Mouse (Mus musculus) gastrocnemius, postnatal 36 days (tissue): ENCODE data around the gene Grik5. TPM values are rescaled to one million over a fixed set of nuclear protein-coding genes. Genes with fewer than 3 reads are reported as not detected.
"Not testable (repeated sequence)": the region's sequence is repeated elsewhere in the genome, so short reads cannot be mapped to it uniquely, and the experiment has no call there.

Source experiments
- DNase-seq, 2 experiments: peaks; one replicate each; pipeline ENCODE4 v3.0.0; 2022
- intact Hi-C: fragments of 180-260 bp; cut with DNase I; formaldehyde crosslinking; loops from one replicate; pipeline ENCODE4 v1.15.1; 2025
- total RNA-seq, 2 experiments: library from RNA; stranded (reverse); gene quantifications; 2 replicates each; pipeline ENCODE4 v1.2.3; 2021

The Grik5 gene
- total RNA-seq, 2 experiments from 2014 or later: 2.6 to 3.2 TPM

DNA sequence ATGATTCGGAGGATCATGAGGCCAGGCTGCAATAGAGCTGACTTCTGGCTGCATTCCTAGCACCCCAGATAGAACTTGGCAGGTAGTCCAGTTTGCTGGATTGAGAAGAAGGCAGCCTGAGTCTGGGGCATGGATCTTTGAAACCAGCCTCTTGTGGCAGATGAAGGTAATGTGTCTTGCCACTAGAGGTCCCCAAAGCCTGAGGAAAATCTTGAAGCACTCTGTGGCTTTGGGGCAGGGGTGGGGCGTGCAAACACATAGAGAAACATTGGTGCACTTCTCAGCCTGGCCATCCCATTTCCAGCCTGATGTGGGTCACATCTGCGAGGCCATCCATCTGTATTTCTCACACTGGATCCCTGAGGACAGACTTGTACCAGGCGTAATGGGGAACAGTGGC lies 10.4 kb upstream of the Grik5 start:
- DNase-seq: no peak
- intact Hi-C loops: no loop called here

DNA sequence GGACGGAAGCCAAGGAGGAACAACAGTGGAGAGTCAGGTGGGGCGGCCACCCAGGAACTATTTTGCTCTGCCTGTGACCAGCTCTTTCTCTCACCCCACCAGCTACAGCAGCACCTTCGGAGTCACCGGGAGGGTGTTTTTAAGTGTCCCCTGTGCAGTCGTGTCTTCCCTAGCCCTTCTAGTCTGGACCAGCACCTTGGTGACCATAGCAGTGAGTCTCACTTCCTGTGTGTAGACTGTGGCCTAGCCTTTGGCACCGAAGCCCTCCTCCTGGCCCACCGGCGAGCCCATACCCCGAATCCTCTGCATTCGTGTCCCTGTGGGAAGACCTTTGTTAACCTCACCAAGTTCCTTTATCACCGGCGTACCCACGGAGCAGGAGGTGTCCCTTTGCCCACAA lies 8.3 kb upstream of the Grik5 start:
- DNase-seq: no peak
- intact Hi-C loops: no loop called here

DNA sequence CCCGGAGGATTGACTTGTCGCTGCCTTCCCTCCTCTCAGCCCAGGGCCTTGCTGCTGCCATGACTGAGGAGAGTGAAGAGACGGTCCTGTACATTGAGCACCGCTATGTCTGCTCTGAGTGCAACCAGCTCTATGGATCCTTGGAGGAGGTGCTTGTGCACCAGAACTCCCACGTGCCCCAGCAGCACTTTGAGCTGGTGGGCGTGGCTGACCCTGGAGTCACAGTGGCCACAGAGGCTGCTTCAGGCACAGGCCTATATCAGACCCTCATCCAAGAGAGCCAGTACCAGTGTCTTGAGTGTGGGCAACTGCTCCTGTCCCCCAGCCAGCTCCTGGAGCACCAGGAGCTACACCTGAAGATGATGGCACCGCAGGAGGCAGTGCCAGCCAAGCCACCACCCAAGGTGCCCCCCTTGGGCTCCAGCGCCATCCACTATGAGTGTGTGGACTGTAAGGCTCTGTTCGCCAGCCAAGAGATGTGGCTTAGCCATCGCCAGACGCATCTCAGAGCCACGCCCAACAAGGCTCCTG lies 7.4 kb upstream of the Grik5 start:
- intact Hi-C loops: loop anchor here (5.0 to 10.0 kb wide), 3 partner anchors 175 to 253 kb away; partner anchors contain the start of genes Arhgef1 and Megf8

DNA sequence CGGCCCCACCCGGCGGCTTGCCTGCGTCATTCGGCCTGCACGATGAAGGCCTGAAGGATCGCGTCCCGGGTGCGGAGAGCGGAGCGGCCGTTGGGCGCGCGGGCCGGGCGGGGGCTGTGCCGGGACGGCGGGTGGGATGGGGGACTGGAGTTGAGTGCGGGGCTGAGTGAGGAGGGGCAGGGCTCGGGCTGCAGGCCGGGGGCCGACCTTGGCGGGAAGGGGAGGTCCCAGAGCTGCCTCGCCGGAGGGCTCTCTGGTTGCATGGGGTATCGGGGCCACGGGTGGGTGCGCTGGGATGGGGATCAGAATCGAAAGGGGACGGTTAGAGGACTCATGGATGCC lies 5.2 kb upstream of the Grik5 start:
- intact Hi-C loops: loop anchor here (5.0 to 10.0 kb wide), 3 partner anchors 173 to 255 kb away; partner anchors contain the start of genes Arhgef1 and Megf8
- DNase-seq: no peak

More for the DNA sequence above, 7.4 kb upstream of the Grik5 start:
- DNase-seq: no peak

DNA sequence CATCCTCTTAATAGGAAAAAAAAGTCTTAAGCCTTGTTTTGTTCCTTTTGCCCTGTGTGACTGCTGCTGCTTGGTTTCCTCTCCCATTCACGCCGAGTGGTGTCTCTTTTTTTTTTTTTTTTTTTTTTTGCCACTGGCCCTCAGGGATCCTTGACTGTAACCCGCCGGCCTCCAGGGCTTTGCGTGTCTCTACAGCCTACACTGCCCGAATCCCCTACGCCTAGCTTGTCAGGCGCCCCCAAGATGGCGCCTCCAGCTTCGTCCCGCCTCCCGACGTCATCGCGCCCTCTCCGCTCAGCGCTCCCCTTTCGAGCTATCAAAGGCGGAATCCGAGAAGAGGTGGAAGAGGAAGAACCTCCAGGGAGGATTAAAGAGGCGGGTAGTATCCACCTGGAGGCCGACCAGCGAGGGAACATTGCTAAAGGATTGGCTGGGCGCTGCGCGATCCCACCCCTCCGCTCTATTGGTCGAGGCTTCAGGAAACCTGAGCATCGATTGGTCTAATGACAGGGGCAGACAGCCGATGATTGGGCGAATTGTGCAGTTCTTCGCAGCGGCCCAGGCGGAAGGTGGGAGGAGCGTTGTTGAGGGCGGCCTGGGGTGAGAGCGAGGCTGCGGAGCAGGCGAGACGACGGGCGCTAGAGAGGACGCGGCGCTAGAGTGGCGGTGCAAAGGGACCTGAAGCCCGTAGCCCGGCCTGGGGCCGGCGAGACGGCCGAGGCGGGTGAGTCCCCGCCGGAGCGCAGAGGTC lies 4.7 kb upstream of the Grik5 start:
- DNase-seq: peak; percentile 92 to 95
- intact Hi-C loops: loop anchor here (5.0 to 10.0 kb wide), 3 partner anchors 172 to 255 kb away; partner anchors contain the start of genes Arhgef1 and Megf8

DNA sequence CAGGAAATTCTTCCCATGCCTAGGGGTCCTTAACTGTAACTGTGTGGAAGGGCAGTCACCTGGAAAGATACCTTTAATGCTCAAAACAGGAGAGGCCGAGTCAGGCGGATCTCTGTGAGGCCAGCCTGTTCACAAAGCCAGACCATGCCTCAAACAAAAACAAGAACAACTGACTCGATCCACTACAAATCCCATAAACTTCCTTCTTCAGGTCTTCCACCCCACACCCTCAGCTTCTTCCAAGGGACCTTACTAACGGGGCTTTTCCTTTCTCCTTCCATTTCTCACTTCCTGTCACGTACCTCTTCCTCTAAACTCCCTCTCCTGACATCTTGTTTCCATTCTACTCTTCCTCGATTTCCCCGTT lies 4.1 kb upstream of the Grik5 start:
- DNase-seq: no peak
- intact Hi-C loops: loop anchor here (5.0 to 10.0 kb wide), 3 partner anchors 171 to 256 kb away; partner anchors contain the start of genes Arhgef1 and Megf8

DNA sequence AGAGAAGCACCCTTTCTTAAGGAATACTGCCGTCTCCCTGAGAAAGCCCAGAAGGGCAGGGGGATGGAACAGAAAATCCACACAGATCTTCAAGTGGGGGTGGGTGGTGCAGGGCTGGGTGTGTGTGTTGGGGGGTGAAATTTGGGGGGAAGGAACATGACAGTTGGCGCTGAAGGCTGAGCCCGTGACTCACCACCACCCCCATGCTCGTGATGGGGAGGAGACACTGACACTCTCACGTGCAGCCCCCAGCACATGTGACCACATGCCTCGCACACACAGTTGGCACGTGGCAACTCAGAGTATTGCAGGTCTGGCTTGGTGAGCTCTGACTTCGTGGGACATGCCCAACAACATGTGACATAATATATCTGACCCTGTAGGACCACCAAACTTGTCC lies 1.8 kb upstream of the Grik5 start:
- intact Hi-C loops: loop anchor here (10.0 kb wide), 1 partner anchor 169 kb away; the partner anchor contains the start of gene Arhgef1
- DNase-seq: no peak

DNA sequence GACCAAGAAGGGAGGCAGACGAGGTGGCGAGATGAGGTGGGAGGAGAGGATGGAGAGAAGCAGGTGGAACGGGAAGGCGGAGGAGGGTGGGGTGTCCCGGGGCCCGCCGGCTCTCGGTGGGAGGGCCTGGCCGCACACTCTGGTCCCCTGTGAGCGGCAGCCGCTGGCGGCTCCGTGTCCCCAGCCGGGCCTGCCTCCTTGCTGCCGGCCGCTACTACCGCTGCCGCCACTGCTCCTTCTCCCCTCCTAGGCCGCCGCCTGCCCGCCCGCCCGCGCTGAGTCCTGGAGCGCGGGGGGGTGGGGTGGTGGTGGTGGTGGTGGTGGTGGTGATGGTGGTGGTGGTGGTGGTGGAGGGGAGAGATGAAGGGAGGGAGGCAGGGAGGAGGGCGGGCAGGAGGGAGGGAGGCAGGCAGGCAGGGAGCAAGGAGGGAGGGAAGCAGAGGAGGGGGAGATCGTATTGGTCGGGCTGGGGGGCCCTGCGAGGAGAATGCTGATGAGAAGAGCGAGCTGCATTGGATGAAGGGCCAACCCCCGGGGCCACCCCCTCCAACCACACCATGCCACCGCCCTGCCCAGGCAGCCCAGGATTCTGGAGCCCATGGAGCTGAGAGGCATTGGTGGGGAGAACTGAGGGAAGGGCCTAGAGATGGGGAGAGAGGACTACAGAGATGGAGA lies 707 bp upstream of the Grik5 start:
- DNase-seq: no peak
- intact Hi-C loops: loop anchor here (10.0 kb wide), 1 partner anchor 168 kb away; the partner anchor contains the start of gene Arhgef1

DNA sequence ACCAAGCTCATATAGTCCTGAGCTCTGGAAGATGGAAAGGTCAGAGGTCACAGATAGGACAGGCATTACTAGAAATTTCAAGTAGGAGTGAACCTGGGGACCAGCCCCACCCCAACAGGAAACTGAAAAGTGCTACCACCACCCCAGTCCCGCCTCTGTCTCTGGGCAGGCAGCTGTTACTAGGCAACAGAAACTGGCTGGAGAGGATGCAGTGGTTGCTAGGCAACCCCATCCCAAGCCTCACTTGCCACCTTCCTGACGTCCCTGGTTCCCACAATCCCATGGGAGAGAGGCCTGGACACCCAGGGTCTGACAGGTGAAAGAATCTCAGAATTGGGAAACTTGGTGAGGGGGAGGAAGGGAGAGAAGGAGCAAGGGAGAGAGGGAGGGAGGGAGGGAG lies 3.4 kb downstream of the Grik5 start:
- no peak for DNase-seq
- intact Hi-C loops: no loop called here

DNA sequence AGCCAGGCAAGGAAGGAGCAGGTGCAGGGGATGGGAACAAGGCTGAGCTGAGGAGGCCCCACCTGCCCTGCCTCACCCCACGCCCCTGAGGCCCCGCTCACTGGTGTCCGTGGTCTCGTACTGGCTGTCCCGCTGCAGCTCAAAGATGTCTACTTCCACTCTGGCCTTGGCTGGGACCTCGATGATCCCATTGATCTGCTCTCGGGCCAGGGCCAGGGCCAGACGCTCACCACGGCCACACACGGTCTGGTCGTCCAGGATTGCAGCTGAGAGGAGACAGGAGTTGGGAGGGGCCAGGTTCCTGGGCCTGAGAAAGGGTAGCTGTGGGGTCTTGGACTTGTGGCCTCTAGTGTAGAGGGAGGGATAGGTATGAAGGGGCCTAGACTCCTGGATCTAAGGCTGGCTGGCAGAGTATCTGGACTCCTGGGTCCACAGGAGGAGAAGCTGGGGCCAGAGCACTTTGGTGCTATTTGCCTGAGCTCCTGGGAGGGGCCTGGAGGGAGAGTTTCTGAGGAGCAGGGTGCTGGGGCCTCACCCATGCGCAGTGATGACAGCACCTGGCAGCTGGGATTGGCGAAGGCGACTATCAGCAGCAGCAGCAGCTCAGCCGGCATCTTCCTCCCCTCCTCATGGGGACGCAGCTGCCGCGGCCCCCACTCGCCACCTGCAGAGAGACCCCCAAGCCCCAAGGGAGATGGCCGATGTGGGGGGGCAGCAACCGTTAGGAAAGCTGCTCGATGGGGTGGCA lies 4.1 kb downstream of the Grik5 start:
- DNase-seq: no peak
- intact Hi-C loops: no loop called here

DNA sequence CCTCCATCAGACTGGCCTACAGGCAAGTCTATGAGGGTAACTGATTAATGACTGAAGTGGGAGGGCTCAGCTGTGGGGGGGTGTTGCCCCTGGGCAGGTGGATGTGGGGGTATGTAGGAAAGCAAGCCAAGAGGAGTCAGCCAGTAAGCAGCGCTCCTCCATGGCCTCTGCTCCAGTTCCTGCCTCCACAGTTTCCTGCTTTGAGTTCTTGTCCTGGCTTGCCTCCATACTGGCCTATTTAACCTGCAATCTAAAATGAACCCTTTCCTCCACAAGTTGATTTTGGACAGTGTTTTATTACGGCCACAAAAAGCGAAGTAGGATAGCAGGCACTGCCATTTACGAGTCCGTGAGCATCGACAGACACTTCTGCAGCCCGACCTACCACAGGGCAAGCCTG lies 4.8 kb downstream of the Grik5 start:
- intact Hi-C loops: no loop called here
- no peak for DNase-seq

DNA sequence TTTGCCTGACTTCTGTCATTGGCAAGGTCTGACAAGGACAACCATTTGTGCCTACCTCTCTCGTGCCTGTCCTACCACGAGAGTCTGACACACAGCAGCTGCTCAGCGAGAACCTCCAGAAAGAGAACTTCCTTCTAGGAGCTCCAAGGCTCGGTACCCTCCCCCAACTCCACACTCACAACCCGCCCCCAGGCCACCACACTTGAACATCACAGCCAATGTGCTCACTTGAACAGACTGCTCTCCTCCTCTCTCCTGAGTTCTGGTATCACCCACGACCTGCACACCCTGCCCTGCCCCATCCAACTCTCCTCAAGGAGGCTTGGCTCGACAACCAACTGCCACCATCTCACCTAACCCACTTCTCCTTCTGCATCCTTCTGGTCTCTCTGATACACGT lies 8.2 kb downstream of the Grik5 start:
- intact Hi-C loops: no loop called here
- DNase-seq: no peak

DNA sequence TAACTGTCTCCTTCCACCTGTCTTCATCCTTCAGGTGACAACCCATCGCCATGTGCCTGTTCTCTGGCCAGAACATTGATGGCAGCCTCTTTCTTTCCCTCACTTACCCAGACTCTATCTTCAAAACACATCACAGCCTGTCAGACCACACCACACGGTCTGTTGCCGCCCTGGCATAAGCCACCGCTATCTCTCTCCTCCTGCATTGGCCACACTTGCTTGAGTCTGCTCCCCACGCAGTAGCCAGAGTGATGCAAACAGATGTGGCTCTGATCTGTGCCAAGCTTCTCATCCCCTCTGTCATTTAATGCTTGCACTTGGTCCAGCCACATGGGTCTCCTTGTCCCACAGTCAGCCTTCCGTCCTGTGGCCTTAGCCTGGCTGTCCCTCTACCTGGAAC lies 8.8 kb downstream of the Grik5 start:
- intact Hi-C loops: no loop called here
- DNase-seq: no peak

DNA sequence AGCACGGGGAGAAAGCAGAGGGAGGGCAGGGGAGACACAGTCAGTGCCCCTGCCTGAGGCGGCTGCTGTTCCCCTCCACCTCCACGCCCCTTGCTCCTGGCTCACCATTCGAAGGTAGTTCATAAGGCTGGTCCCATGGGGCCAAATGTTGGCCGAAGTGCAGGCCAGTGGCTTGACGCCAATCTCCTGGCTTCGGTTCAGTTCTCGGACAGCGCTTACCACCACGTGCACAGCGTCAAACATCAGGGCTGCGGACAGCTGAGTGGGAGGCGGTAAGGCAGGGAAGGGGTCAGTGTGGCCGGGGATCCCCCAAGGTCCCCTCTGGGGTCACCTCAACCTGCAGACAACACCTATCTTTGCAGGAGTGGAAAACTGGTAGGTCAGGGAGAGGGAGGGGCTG lies 13.3 kb downstream of the Grik5 start:
- intact Hi-C loops: no loop called here
- DNase-seq: no peak

DNA sequence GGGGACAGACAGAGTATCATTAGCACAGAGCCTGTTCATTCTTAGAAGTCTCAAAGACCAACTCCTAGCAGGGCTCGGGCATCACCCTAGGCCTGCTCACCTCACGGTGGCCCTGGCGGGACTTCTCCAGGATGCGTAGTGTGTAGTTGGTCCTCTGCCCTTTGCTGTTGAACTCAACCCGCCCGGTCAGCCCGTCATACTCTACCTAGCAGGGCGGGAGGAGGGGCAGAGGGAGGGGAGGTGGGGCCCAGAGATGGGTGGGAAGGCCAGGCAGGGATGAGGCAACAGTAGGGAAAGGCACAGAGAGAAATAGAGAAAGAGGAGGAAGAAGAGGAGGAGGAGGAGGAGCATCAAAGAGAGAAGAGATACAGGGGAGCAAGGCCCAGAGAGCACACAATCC lies 13.8 kb downstream of the Grik5 start:
- intact Hi-C loops: no loop called here
- DNase-seq: no peak

DNA sequence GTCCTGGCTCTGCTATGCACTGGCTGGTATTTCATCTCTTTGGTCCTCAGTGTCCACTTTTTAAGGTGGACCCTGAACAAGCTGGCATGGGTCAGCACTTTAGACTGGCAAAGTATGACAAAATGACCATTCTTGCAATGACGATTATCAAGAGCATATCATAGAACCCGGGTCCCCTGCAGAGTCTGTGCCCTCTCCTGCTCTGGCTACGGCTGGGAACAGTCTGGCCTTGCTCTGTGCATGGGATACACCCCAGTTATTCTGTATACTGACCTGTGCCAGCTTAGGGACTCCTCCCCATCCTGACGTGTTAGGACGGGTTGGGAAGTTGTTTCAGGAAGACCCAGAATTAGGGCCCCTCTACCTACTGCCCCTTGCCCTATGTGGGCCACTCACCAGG lies 14.3 kb downstream of the Grik5 start:
- no peak for DNase-seq
- intact Hi-C loops: no loop called here

DNA sequence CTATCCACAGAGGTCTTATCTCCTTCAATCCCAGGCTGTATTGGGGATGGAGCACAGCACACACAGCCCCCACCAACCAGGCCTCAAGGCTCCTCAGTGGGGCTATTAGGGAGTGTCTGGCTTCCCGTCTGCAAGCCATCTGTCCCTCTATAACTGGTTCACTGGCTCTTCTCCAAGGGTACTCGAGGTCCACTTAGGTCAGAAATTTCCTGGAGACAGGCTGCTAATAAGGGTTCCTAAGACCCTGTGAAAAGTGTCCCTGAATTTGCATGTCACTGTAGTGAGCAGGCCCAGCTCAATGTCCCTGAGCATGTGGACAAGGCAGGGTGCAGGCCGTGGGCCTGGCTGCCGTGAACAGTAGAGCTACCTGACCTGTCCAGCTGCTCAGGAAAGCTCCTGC lies 15.2 kb downstream of the Grik5 start:
- no peak for DNase-seq
- intact Hi-C loops: no loop called here

DNA sequence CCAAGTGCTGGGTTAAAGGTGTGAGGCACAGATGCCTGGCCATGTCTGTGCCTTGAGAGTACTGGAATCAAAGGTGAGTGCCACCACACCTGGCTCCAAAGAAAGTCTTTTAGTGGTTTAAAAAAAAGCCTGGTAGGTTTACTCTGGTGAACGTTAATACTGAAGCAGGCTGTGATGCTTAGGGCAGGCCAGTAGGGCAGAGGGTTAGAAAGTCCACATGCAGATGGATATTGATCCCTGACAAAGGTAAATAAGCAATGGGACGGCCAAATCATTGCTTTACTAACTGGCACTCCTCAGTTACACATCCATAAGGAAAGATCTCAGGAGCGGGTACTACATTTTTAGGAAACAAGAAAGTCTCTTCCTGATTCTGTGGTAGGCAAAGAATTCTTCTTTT lies 19.6 kb downstream of the Grik5 start:
- DNase-seq: no peak
- intact Hi-C loops: no loop called here

DNA sequence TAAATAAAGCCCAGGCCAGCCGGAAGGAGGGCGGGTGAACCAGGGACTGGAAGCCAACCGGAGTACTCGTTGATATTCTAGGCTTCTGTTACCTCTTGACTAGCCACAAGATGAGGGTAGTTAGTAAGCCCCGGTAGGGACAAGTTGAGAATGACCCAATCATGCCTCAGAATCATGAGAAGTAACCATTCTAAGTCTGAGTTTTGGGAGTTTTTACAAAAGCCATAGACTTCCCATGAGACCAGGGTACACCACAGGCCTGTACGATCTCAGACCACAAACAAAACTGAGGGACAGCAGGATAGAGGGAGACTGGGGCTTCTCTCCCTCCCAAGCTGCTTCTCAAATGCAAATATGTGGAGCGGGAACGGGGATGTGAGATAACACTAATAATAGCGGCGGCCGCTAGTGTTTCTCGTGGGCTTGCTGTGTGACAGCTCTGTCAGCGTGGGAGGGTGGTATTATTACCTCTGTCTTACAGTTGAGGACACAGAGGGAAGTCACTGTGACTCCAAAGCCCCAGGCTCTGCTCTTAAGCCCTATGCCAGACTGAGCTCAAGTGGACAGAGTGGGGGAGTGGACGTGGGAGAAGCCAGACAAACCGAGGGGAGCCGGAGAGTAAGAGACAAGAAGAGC lies 22.7 kb downstream of the Grik5 start:
- DNase-seq: no peak
- intact Hi-C loops: no loop called here

DNA sequence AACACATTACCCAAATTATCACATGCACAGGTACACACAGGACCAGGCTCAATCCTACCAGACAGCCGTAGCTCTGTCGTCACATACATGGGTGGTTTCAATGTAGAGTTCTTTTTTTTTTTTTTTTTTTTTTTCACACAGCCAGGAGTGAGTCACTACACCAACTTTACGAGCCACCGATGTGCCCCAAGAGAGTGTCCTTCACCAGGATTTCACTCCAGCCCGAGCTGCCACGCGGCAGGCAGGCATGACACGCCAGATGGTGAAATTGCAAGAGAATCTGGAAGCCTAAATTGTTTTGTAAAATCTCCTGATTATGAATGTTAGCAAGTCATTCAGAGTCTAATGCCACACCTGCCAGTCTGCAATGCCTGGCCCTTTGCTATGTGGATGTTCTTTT lies 24.8 kb downstream of the Grik5 start:
- intact Hi-C loops: no loop called here
- DNase-seq: no peak

DNA sequence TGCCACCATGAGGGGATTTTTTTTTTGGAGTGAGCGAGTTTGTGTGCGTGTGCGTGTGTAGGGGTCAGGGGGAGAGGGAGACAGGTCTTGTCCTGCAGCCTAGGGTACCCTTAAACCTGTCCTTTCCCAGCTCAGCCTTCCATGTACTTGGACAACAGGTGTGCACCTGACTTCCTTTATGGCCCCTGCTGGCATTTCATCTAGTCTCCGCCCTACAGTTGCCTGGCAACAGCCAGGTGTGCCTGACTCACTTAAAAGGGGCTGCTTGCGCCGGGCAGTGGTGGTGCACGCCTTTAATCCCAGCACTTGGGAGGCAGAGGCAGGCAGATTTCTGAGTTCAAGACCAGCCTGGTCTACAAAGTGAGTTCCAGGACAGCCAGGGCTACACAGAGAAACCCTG lies 27.5 kb downstream of the Grik5 start:
- DNase-seq, intact Hi-C loops: not testable (repeated sequence)
